ENCODE assay signal across 1 mouse cellular context in the genomic region with DNA sequence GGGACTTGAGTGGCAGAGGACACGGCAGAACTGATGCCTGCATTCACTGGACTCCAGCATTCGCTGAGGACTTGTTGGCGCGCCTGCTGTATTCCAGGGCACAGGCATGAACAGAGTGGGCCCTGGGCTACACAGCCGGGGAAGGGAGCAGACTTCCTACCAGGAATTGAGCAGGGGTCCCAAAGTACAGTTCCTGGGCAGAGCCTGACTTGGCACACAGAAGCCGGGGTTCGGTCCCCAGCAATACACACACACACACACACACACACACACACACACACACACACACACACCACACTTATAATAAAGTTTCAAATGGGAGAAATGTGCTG.
TF ChIP-seq lines count a peak whose summit lies in the region.

No protein-coding gene starts in this region.

TF ChIP-seq in CH12.LX, 34 proteins besides CTCF, POLR2A, EP300 and RAD21:
- TF ChIP-seq MYC (IDR thresholded peaks at IDR 0.05; ENCODE audit: low read depth, low read length), result peak; percentile 22; the same call in 1 of the 2 replicates
- TF ChIP-seq MAZ (IDR thresholded peaks at IDR 0.05; ENCODE audit: low read depth, low read length), result no peak
